Mouse (Mus musculus): ENCODE measurements around the gene Olfr707.
"Not testable (repeated sequence)": the region's sequence is repeated elsewhere in the genome, so short reads cannot be mapped to it uniquely, and the experiment has no call there.

Olfr707 gene

GRCm38 (mm10) chr7:106901141-106901540, at the start of gene Olfr707:
TSS of gene Olfr707 (minus strand) at chr7:106901241.
- DNase-seq: not testable (repeated sequence)

DNA sequence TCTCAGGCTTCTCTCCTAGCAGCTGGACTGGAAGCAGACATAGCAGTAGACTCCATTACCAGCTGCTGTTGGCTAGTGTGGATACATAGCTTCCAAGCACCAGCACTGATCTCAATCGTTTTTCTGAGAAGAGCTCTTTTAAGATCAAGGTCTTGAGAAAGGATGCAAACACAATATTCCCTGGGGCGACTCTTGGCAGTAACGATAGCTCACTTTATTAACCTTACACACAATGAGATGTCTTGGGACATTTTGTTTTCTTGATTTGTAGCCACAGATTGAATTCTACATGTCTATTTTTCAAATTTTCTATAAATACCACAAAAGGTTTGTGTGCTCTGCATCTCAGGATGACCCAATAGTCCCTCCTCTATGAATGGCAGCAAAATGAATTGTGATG, 47.2 kb upstream of the Olfr707 start, which contains the start of gene Olfr710:
Olfr710 (minus strand) TSS at position 101 of the 400 bp plus-strand sequence.
- DNase-seq: no peak

GRCm38 (mm10) chr7:106932119-106932518, 31.1 kb upstream of the Olfr707 start, which contains the start of gene Olfr709-ps1:
TSS of gene Olfr709-ps1 (minus strand) at chr7:106932219.
- DNase-seq: no peak

- DNase-seq: not testable (repeated sequence)
These were observed 19.9 kb upstream of the Olfr707 start for GRCm38 (mm10) chr7:106920961-106921360.

- no peak for DNase-seq
These were observed 6.6 kb upstream of the Olfr707 start, which contains the start of gene Olfr1532-ps1 for GRCm38 (mm10) chr7:106907676-106908075. TSS of gene Olfr1532-ps1 (plus strand) at chr7:106908001.

- DNase-seq: no peak
These were observed 13.0 kb downstream of the Olfr707 start, which contains the start of gene Olfr706 for GRCm38 (mm10) chr7:106888062-106888461. TSS of gene Olfr706 (minus strand) at chr7:106888162.

- DNase-seq: no peak
These were observed 24.2 kb downstream of the Olfr707 start, which contains the start of gene Olfr705 for GRCm38 (mm10) chr7:106876791-106877190. TSS of gene Olfr705 (minus strand) at chr7:106876891.

DNA sequence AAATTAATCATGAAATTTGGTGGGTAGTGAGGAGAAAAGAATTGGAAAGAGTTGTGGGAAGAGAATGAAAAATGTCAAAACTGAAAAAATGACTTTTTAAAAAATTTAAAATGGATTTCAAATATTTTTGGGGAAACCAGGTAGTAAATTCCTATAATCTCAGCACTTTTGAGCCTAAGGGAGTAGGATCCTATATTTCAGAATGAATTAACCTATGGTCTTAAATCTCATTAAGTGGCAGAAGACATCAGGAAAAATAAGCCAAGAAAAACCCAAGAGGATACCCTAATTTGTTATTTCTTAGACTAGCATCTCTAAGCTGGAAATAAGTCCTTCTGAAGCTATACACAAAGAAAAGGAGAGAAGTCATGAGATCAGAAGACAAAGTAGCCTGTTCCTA, 38.2 kb downstream of the Olfr707 start, which contains the start of gene Olfr704:
Olfr704 (plus strand) TSS at position 301 of the 400 bp plus-strand sequence.
- no peak for DNase-seq

GRCm38 (mm10) chr7:106843060-106843459, 58.0 kb downstream of the Olfr707 start, which contains the start of gene Olfr703:
TSS of gene Olfr703 (plus strand) at chr7:106843360.
- no peak for DNase-seq

Measured in retina, postnatal 1 day (tissue).